Mouse (Mus musculus): ENCODE data around the gene Anks6. TPM values are rescaled to one million over a fixed set of nuclear protein-coding genes. Genes with fewer than 3 reads are reported as not detected.

Anks6 gene
- polyA plus RNA-seq (2014; fragmentation: Nextera tagmentation; extraction: Ambion mirVana), result 2.9 and 4.1 TPM in 2 replicates

- Histone ChIP-seq H3K9ac (replicated peaks; ENCODE audit: low read length) (peak within 1 kb of the TSS; percentile 81), H3K4me3 (ENCODE audit: low read depth, low read length) (peak within 1 kb of the TSS; percentile 78), H3K9me3 (replicated peaks; ENCODE audit: control insufficient read depth, low read length) (no peaks in the 10 kb centered on the region), H3K4me2 (ENCODE audit: low read depth, low read length) (peak within 1 kb of the TSS; percentile 80), H3K4me1 (ENCODE audit: control insufficient read depth, insufficient read depth, low read length) (no peaks in the 10 kb centered on the region), H3K36me3 (replicated peaks; ENCODE audit: control insufficient read depth, insufficient read depth, low read depth, low read length) (no peaks in the 10 kb centered on the region), H3K27me3 (ENCODE audit: control insufficient read depth, insufficient read depth, low read length) (no peaks in the 10 kb centered on the region), H3K27ac (replicated peaks; ENCODE audit: low read depth, low read length) (no peak within 1 kb of the TSS)
- under 1% methylated on average over 60 of the region's 86 CpGs for WGBS
- peak; percentile 91 for ATAC-seq (replicated peaks; ENCODE audit: insufficient number of reproducible peaks, low FRiP score, low TSS enrichment, low read depth)
- DNase-seq (ENCODE audit: low spot score), result peak; percentile 82
Measured at GRCm38 (mm10) chr4:47056791-47057509, at the start of gene Anks6. Gene Anks6, minus strand, starts transcription at chr4:47057427.

GRCm38 (mm10) chr4:47103561-47103960 is 46.3 kb upstream of the Anks6 start:
- ATAC-seq (replicated peaks; ENCODE audit: insufficient number of reproducible peaks, low FRiP score, low TSS enrichment, low read depth) (no peak), DNase-seq (ENCODE audit: low spot score) (no peak)
- no peak overlapping the region for H3K4me3 ChIP-seq (ENCODE audit: low read depth, low read length)
- no peaks in the 10 kb centered on the region for H3K4me1 ChIP-seq (ENCODE audit: control insufficient read depth, insufficient read depth, low read length)
- no peak overlapping the region for H3K4me2 ChIP-seq (ENCODE audit: low read depth, low read length)
- no peaks in the 10 kb centered on the region for H3K36me3 ChIP-seq (replicated peaks; ENCODE audit: control insufficient read depth, insufficient read depth, low read depth, low read length)
- no peaks in the 10 kb centered on the region for H3K9me3 ChIP-seq (replicated peaks; ENCODE audit: control insufficient read depth, low read length)
- H3K27ac ChIP-seq (replicated peaks; ENCODE audit: low read depth, low read length), result no peak overlapping the region
- H3K9ac ChIP-seq (replicated peaks; ENCODE audit: low read length), result no peak overlapping the region
- no peaks in the 10 kb centered on the region for H3K27me3 ChIP-seq (ENCODE audit: control insufficient read depth, insufficient read depth, low read length)
- WGBS, result 91% methylated on average over 10 of the region's 10 CpGs

GRCm38 (mm10) chr4:47093647-47094046 is 36.4 kb upstream of the Anks6 start:
- Histone ChIP-seq H3K9me3 (replicated peaks; ENCODE audit: control insufficient read depth, low read length) (no peaks in the 10 kb centered on the region), H3K27ac (replicated peaks; ENCODE audit: low read depth, low read length) (no peak overlapping the region), H3K4me2 (ENCODE audit: low read depth, low read length) (no peak overlapping the region), H3K36me3 (replicated peaks; ENCODE audit: control insufficient read depth, insufficient read depth, low read depth, low read length) (no peaks in the 10 kb centered on the region), H3K27me3 (ENCODE audit: control insufficient read depth, insufficient read depth, low read length) (peaks cover 16% of the 10 kb centered on the region), H3K4me1 (ENCODE audit: control insufficient read depth, insufficient read depth, low read length) (peaks cover 4% of the 10 kb centered on the region; the same call in 1 of the 2 replicates), H3K9ac (replicated peaks; ENCODE audit: low read length) (no peak overlapping the region), H3K4me3 (ENCODE audit: low read depth, low read length) (no peak overlapping the region)
- DNase-seq (ENCODE audit: low spot score), result peak; percentile 29
- no peak for ATAC-seq (replicated peaks; ENCODE audit: insufficient number of reproducible peaks, low FRiP score, low TSS enrichment, low read depth)
- 23% methylated on average over 6 of the region's 6 CpGs for WGBS

DNA sequence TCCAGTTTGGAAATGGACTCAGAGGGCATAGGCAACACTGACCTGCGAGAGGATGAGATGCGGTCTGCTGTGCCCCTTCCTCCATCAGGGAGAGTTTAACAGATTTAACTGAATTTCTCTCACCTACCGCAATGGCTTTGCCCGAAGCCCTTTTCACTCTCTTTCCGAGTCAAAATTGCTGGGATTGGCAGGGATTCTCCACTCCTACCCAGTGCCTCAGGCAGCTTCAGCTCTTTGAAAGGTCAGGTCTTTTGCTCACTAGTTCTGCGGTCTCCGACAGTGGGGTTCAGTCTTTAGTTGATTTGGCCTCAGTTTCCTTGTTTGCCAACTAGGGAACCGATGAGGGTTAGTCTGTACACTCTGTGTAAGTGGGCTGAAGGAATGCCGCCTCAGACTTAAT is 35.9 kb upstream of the Anks6 start:
- H3K27ac ChIP-seq (replicated peaks; ENCODE audit: low read depth, low read length), result no peak overlapping the region
- DNase-seq (ENCODE audit: low spot score), result no peak
- peak overlapping the region; percentile 100; the same call in 1 of the 2 replicates for H3K4me2 ChIP-seq (ENCODE audit: low read depth, low read length)
- H3K4me3 ChIP-seq (ENCODE audit: low read depth, low read length), result no peak overlapping the region
- ATAC-seq (replicated peaks; ENCODE audit: insufficient number of reproducible peaks, low FRiP score, low TSS enrichment, low read depth), result no peak
- H3K27me3 ChIP-seq (ENCODE audit: control insufficient read depth, insufficient read depth, low read length), result peaks cover 16% of the 10 kb centered on the region
- H3K4me1 ChIP-seq (ENCODE audit: control insufficient read depth, insufficient read depth, low read length), result peaks cover 4% of the 10 kb centered on the region; the same call in 1 of the 2 replicates
- no peak overlapping the region for H3K9ac ChIP-seq (replicated peaks; ENCODE audit: low read length)
- 16% methylated on average over 9 of the region's 9 CpGs for WGBS
- no peaks in the 10 kb centered on the region for H3K9me3 ChIP-seq (replicated peaks; ENCODE audit: control insufficient read depth, low read length)
- H3K36me3 ChIP-seq (replicated peaks; ENCODE audit: control insufficient read depth, insufficient read depth, low read depth, low read length), result no peaks in the 10 kb centered on the region

DNA sequence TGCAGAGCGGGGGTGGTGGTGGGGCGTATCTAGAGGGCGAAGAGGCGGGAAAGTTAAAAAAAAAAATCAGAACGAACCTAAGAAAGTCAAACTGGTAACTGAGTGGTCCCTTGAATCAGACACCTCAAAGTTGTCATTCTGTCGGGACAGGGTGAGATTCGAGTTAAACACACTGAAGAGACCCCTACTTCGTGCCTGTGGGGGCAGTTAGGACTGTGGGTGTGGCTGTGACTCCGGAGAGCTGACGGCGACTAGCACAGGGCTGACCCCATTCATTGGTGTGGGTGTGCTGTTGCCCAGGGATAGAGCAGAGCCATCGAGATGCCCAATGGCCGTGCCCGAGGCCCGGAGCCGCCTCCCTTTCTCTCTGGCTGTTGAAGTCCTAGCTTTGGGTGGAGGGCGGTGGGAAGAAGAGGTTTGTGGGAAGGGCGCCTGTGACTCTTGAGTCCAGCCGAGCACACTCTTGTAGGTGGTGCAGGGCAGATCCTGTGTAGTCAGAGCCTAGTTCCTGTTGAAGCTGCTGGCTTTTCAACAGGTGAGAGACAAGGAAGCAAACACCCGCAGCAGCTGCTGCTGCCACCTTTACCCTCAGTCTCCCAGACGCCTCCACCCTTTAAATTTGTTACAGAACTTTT is 35.3 kb upstream of the Anks6 start:
- DNase-seq (ENCODE audit: low spot score), result peak; percentile 11
- Histone ChIP-seq H3K36me3 (replicated peaks; ENCODE audit: control insufficient read depth, insufficient read depth, low read depth, low read length) (no peaks in the 10 kb centered on the region), H3K9me3 (replicated peaks; ENCODE audit: control insufficient read depth, low read length) (no peaks in the 10 kb centered on the region), H3K27ac (replicated peaks; ENCODE audit: low read depth, low read length) (no peak overlapping the region), H3K4me1 (ENCODE audit: control insufficient read depth, insufficient read depth, low read length) (peaks cover 4% of the 10 kb centered on the region; the same call in 1 of the 2 replicates), H3K4me2 (ENCODE audit: low read depth, low read length) (peak overlapping the region; percentile 100), H3K4me3 (ENCODE audit: low read depth, low read length) (peak overlapping the region; percentile 74), H3K9ac (replicated peaks; ENCODE audit: low read length) (peak overlapping the region; percentile 65), H3K27me3 (ENCODE audit: control insufficient read depth, insufficient read depth, low read length) (peaks cover 16% of the 10 kb centered on the region)
- no peak for ATAC-seq (replicated peaks; ENCODE audit: insufficient number of reproducible peaks, low FRiP score, low TSS enrichment, low read depth)
- 2% methylated on average over 20 of the region's 21 CpGs for WGBS

- Histone ChIP-seq H3K4me2 (ENCODE audit: low read depth, low read length) (peak within 1 kb of the TSS; percentile 100), H3K4me1 (ENCODE audit: control insufficient read depth, insufficient read depth, low read length) (peaks cover 4% of the 10 kb centered on the region; the same call in 1 of the 2 replicates), H3K36me3 (replicated peaks; ENCODE audit: control insufficient read depth, insufficient read depth, low read depth, low read length) (no peaks in the 10 kb centered on the region), H3K9ac (replicated peaks; ENCODE audit: low read length) (peak within 1 kb of the TSS; percentile 65), H3K9me3 (replicated peaks; ENCODE audit: control insufficient read depth, low read length) (no peaks in the 10 kb centered on the region), H3K27ac (replicated peaks; ENCODE audit: low read depth, low read length) (no peak within 1 kb of the TSS), H3K27me3 (ENCODE audit: control insufficient read depth, insufficient read depth, low read length) (peaks cover 16% of the 10 kb centered on the region), H3K4me3 (ENCODE audit: low read depth, low read length) (peak within 1 kb of the TSS; percentile 74)
- peak; percentile 69 for ATAC-seq (replicated peaks; ENCODE audit: insufficient number of reproducible peaks, low FRiP score, low TSS enrichment, low read depth)
- under 1% methylated on average over 67 of the region's 74 CpGs for WGBS
- DNase-seq (ENCODE audit: low spot score), result peak; percentile 53
Measured at GRCm38 (mm10) chr4:47091493-47092386, 34.5 kb upstream of the Anks6 start, which contains the start of gene Galnt12. Gene Galnt12, plus strand, starts transcription at chr4:47091909.

GRCm38 (mm10) chr4:47088671-47089070 is 31.4 kb upstream of the Anks6 start:
- H3K27me3 ChIP-seq (ENCODE audit: control insufficient read depth, insufficient read depth, low read length), result peaks cover 16% of the 10 kb centered on the region
- no peak overlapping the region for H3K4me2 ChIP-seq (ENCODE audit: low read depth, low read length)
- 90% methylated on average over 7 of the region's 7 CpGs for WGBS
- H3K27ac ChIP-seq (replicated peaks; ENCODE audit: low read depth, low read length), result no peak overlapping the region
- H3K4me1 ChIP-seq (ENCODE audit: control insufficient read depth, insufficient read depth, low read length), result peaks cover 4% of the 10 kb centered on the region; the same call in 1 of the 2 replicates
- no peak overlapping the region for H3K9ac ChIP-seq (replicated peaks; ENCODE audit: low read length)
- no peaks in the 10 kb centered on the region for H3K9me3 ChIP-seq (replicated peaks; ENCODE audit: control insufficient read depth, low read length)
- H3K4me3 ChIP-seq (ENCODE audit: low read depth, low read length), result no peak overlapping the region
- H3K36me3 ChIP-seq (replicated peaks; ENCODE audit: control insufficient read depth, insufficient read depth, low read depth, low read length), result no peaks in the 10 kb centered on the region
- DNase-seq (ENCODE audit: low spot score) (no peak), ATAC-seq (replicated peaks; ENCODE audit: insufficient number of reproducible peaks, low FRiP score, low TSS enrichment, low read depth) (no peak)

Measured in embryonic facial prominence, embryonic 11.5 days (tissue).